20 mouse cellular contexts compared by ENCODE assay signal in genomic region chr17:66335568-66335967, GRCm38 (mm10).
"Had no signal": no experiment of that assay in that cellular context is flagged by ENCODE, and none has a peak within 500 bp of the region (broad histone marks: within the 10 kb centered on the region; RNA-seq: fewer than 3 reads in every experiment).

No protein-coding gene starts in this region.

- H3K9me3 ChIP-seq: limb, embryonic 12.5 days; liver, embryonic 13.5 days; lung, embryonic 15.5 days; midbrain, embryonic 15.5 days; neural tube, embryonic 13.5 days had no signal

- DNase-seq: kidney, postnatal 36 days; layer of hippocampus, adult 9-11 months; layer of hippocampus, postnatal 36 days; liver; liver, embryonic 13.5 days; liver, postnatal 0 days; lung, postnatal 14 days; retina, postnatal 1 day; right cerebral cortex, postnatal 4 days; spleen, adult 18-20 months; thymus, adult 18-20 months; thymus, postnatal 14 days had no signal

- H3K27me3 ChIP-seq: limb, embryonic 12.5 days; liver, embryonic 13.5 days; lung, embryonic 15.5 days; megakaryocyte, embryonic 14.5 days; midbrain, embryonic 15.5 days; neural tube, embryonic 13.5 days had no signal

- H3K9ac ChIP-seq: limb, embryonic 12.5 days; liver, embryonic 13.5 days; liver, postnatal 0 days; lung, embryonic 15.5 days; midbrain, embryonic 15.5 days; neural tube, embryonic 13.5 days had no signal

- H3K36me3 ChIP-seq: limb, embryonic 12.5 days; liver, embryonic 13.5 days had no signal

- H3K4me1 ChIP-seq: limb, embryonic 12.5 days; liver, embryonic 13.5 days; lung, embryonic 15.5 days; megakaryocyte, embryonic 14.5 days had no signal

- H3K4me2 ChIP-seq: limb, embryonic 12.5 days; liver, embryonic 13.5 days; lung, embryonic 15.5 days; midbrain, embryonic 11.5 days; midbrain, embryonic 15.5 days; neural tube, embryonic 13.5 days had no signal

- H3K4me3 ChIP-seq: limb, embryonic 12.5 days; liver, embryonic 13.5 days; lung, embryonic 15.5 days; megakaryocyte, embryonic 14.5 days; midbrain, embryonic 15.5 days; neural tube, embryonic 13.5 days had no signal

- H3K27ac ChIP-seq: kidney, postnatal 0 days; limb, embryonic 12.5 days; liver, embryonic 13.5 days; lung, embryonic 15.5 days; macrophage; midbrain, embryonic 15.5 days; neural tube, embryonic 13.5 days had no signal
